Mouse (Mus musculus) megakaryocyte-erythroid progenitor cell, adult 5-6 weeks (primary cell): ENCODE results near the gene Ramp1. TPM values are rescaled to one million over a fixed set of nuclear protein-coding genes. Genes with fewer than 3 reads are reported as not detected.

Experiments used
- ATAC-seq: replicated peaks from 2 replicates; pipeline ENCODE4 v1.8.0; 2016; ENCODE audit warnings: mild to moderate bottlenecking, inconsistent platforms; ENCODE audit not compliant: severe bottlenecking, poor library complexity, low FRiP score, low TSS enrichment
- total RNA-seq, 2 experiments: library from RNA; stranded (forward) in 1 of 2; stranded (reverse) in 1 of 2; fragments of 200-1000, 215-1000 nt in 1 of 2; fragments of >200 nt in 1 of 2; fragmentation: Nextera tagmentation in 1 of 2; gene quantifications; 2 replicates each; pipeline ENCODE4 v1.2.3; 2014 to 2017

Gene Ramp1
- total RNA-seq, 2 experiments from 2014 or later = 18.7 to 28.4 TPM

GRCm38 (mm10) chr1:91227381-91228054 lies 47.9 kb downstream of the Ramp1 start:
- peak; percentile 46; the same call in 1 of the 2 replicates for ATAC-seq

DNA sequence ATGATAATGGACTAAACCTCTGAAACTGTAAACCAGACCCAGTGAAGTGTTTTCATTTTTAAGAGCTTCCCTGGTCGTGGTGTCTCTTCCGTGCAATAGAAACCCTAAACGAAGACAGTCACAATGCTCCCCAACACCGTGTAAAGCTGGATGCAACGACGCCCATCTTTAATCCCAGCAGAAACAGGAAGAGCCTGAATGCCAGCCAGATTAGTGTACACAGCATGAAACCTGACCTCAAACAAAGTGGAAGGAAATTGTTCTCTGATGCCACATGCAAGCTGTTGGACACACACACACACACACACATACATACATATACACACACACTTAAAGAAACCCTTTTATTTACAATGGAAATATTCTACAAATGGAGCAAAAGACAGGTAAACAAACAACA lies 51.5 kb downstream of the Ramp1 start:
- no peak for ATAC-seq

DNA sequence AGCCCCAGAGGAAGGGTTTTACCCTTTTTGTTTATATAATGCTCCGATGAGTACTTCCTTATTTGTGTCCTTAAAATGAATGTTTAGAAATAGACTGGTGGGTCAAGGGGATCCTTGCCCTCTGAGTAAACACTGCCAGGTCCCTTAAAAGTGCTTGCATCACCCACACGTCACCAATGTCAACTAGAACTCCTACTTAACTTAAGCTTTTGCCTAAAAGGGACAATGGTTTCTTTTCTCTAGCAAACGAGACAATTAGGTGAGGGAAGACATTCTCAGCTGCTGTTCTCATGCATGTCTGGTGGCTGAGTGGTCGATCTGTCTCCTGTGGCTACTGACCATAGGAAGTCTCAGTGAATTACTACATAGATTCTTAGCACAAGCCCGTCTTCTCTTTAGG lies 52.3 kb downstream of the Ramp1 start:
- ATAC-seq = no peak

DNA sequence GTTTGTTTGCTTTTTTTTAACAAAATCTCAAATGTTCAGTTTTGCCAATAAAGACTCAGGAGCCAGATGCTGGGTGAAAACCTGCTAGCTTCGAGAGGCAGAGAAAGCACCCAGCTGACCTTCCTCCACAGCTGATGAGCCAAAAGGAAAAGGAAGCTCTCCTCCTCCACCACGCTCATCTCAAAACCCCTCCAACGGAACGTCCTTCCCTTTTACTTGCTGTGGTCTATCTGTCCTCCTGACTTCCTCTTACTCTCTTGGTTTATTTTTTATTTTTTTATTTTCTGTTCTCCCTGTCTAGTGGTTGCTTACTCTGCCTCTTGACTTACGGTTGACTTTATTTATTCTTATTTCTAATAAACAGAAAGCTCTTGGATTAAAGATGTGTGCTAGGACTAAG lies 55.8 kb downstream of the Ramp1 start:
- no peak for ATAC-seq

DNA sequence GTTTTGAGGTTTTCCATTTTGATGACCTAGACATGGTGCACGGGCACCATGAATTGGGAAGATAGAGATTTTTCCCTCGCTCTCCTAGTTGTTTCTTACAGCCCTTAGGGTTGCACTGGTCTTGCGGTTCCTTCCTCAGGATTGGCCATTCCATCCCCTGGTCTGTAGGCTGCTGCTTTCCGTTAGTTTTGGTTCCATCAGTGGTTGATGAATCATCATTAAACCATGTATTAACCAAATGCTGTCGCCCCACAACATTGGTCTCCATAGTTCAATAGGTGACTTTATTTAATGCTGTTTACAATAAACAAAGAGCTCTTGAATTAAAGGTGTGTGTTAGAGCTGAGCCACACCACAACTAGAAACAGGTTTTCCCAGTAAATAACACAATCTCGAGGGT lies 58.1 kb downstream of the Ramp1 start:
- ATAC-seq = no peak

- ATAC-seq = peak; percentile 91
These were observed 59.5 kb downstream of the Ramp1 start for GRCm38 (mm10) chr1:91239112-91239511.

GRCm38 (mm10) chr1:91239800-91240199 lies 60.2 kb downstream of the Ramp1 start:
- no peak for ATAC-seq

GRCm38 (mm10) chr1:91240685-91241084 lies 61.1 kb downstream of the Ramp1 start:
- peak; percentile 70 for ATAC-seq

DNA sequence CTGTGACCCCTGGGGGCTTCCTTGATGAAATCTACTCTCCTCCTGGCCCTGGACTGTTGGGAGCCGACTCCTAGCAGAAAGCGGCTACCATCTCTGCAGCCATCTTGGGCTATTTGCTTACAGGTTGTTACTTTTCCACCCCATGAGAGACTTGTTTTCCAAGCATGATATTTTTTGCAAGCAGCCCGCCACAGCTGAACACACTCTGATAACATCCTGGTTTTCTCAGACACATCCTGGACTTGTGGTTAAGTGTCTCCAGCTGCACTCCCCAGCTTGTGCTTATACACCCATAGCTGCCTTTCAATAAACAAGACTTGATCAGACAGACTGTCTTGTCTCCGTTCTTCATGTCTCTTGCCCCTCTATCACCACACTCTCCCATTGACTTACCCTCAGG lies 61.6 kb downstream of the Ramp1 start:
- no peak for ATAC-seq

GRCm38 (mm10) chr1:91248242-91248641 lies 68.6 kb downstream of the Ramp1 start:
- peak; percentile 42 for ATAC-seq

DNA sequence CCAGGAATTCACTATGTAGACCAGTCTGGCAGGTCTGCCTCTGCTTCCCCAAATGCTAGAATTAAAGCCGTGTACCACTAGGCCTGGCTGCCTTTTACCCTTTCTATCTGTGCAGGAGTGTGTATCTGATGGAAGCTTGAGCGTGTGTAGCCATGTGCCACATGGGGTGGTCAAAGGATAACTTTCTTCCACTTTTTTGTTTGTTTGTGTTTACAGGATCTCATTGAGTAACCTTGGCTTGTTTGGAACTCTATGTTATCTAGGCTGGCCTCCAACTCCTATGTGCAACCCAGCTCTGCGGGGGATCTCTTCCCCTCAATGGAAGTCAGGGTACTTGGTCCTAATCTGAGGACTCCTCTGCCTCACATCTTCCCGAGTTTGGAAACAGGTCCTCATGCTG lies 69.3 kb downstream of the Ramp1 start:
- no peak for ATAC-seq

DNA sequence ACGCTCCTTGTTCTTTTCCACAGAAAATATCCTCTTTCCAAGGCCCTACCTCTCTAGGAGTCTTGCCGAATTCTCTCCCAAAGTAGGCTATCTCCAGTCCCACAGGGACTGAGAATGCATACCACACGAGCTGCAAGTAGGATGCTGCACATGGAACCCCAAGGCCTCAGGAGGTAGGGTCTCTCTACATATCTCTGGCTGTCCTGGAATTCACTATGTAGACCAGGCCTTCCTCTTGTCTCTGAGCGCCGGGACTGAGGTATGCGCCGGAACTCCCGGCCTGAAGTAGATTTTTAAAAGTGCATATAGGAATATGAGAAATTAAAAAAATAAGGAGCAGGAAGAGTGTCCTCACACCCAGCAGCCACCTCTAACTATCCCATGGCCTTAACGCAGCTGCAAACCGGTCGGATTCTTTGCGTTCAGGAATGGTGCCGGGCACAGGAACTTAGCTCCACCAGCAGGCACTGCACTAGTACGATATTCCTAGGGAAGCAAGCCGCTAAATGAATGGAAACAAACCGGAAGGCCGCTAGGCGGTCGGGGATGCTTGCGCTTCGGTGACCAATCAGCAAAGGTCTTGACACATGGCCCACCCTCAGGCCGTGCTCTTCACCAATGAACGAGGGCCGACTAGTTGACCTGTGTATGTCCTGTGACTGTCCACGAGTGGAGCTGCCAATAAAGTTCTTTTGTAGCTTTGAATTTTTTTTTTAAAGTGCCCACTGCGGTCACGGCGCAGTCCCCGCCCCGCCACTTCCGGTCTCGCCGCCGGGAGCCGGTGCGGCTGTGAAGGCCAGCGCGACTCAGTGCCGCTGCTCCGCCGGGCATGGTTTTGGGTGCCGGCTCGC lies 70.2 kb downstream of the Ramp1 start, which contains the start of gene Ube2f:
TSS of gene Ube2f (plus strand) at position 741 of the 851 bp plus-strand sequence.
- ATAC-seq = peak; percentile 93

DNA sequence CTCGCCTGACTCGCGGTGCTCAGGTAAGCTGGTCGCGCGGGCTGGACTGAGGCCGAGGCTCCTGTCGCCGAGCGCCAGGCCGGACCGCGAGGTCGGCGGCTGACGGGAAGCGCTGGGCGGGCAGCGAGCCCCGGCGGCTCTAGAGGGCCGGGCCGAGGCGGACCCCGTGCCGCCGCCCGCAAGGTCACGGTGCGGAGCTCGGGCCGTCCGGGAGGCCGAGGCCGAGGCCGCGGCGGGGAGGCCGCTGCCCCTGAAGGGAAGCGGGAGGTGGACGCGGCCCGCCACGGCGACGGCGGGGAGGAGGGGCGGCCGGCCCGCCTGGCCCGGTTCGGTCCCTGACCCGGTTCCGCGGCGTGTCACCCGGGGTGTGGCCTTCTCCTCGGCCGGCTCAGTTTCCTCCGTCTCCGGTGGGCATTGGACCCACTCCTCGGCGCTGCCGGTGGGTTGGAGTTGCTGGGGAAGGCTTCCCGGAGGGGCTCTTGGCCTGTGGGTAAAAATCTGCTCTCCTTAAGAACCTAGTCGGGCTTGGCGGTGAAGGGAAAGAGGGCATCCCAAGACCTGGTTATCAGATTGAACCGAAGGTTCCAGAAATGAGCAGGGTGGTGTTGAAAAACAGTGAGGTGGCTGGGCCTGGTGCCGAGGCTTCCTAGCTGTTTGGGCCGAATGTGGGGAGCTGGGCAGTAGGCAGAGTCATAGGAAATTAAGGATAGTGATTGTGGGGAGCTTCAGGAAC lies 71.0 kb downstream of the Ramp1 start:
- no peak for ATAC-seq

GRCm38 (mm10) chr1:91251148-91251650 lies 71.6 kb downstream of the Ramp1 start:
- ATAC-seq = no peak

DNA sequence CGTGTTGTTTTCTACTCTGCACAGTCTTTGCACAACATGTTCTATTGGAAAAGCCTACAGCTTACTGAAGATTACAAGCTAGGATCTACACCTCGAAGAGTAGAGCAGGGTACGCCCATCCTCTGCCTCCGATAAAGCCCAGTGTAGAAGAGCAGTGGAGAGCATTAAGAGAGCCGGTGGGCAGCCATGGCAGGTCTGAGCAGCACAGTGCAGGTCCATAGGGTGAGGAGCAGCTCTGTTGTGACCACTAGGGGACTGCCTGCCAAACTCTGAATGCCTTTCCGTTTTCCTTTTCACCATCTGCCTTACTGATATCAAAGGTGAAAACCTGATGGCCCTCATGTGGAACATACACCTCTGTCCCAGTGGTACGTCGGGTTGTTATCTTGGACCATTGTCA lies 72.3 kb downstream of the Ramp1 start:
- peak; percentile 72 for ATAC-seq

- no peak for ATAC-seq
These were observed 78.3 kb downstream of the Ramp1 start for GRCm38 (mm10) chr1:91257918-91258317.

DNA sequence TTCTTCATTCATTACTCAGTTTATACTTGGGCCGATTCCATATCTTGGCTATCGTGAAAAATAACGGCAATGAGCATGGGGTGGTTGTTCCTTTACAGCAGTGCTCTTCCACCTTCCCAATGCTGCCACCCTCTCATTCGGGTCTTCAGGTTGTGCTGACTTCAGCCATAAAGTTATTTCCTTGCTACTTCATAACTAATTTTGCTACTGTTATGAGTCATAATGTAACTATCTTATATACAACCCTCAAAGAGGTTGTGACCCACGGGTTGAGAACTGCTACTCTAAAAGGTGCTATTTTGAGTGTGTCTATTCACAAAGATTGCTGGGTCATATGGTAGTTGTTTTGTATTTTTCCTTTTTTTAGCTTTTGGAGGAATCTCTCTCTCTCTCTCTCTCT lies 80.2 kb downstream of the Ramp1 start:
- no peak for ATAC-seq

DNA sequence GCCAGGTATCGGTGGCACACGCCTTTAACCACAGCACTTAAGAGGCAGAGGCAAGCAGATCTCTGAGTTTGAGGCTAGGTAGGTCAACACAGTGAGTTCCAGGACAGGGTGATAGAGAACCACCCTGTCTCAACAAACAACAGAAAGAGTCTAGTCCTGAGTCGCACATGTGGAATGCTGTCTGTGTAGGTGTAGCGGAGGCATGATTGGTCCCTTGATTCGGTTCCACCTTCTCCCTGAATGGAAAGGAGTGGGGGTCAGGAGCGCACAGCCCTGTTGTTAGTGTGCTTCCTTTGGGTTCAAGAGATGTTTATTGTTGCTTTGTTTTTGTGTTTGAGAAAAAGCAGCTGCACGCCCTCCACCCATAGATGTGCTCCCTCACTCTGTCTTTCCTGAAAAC lies 82.9 kb downstream of the Ramp1 start:
- no peak for ATAC-seq

DNA sequence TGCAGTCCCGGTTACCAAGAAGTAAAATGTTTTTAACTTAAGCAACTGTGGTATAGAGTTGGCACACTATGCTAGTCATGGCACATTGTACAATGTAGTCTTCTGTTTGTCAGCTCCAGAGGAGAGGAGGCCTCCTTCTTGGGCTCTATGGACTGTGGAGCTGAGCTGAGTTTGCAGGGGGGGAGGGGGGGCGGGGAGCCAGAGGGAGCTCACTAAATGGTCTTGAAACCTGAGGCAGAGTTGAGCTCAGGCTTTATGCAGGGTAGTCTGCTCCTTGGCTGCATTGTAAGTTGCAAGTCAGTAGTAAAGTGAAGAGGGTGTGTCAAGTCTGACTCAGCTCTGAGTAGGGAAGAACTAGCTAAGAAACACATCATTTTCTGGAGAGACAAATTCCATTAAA lies 92.6 kb downstream of the Ramp1 start:
- no peak for ATAC-seq
